Mouse (Mus musculus): Measurements from ENCODE around the gene Dock2. TPM values are rescaled to one million over a fixed set of nuclear protein-coding genes. Genes with fewer than 3 reads are reported as not detected.

The Dock2 gene
- total and polyA plus RNA-seq, 3 experiments = 79.6 to 151 (median 133) TPM

DNA sequence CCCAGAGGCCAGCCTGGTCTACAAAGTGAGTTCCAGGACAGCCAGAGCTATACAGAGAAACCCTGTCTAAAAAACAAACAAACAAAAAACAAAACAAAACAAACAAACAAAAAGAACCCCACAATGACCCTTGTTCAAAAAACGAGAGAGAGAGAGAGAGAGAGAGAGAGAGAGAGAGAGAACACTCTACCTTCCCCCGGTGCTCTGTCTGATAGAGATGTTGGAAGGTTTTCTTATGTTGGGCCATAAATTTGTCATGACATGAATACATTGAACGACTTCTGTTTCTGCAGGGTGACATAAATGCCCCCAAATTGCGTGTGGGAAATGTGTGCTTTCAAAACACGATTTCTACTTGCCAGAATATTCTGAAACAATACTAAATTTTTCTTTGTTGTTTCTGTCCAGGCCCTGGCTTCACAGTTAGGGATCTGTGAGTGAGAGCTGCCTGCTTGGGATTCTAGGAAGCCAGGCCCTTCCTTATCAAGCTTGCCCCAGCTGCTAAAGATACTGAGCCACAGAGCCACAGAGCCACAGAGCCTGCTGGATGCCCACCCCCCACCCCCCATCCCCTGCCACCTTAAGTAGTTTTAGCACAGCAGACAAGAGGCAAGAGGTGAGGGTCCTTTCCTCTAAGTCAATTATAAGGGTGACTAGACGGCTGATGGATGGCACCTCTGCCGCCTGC lies 451.2 kb downstream of the Dock2 start:
- dilution Hi-C loops (cut with MboI; ENCODE audit: extremely low pct_ligation_motif_present, extremely low pct_unique_long_range_greater_than_20kb, low sequenced_read_pairs) = no loop called here
- Histone ChIP-seq H3K27ac (ENCODE audit: insufficient read depth, low read depth) (no peak overlapping the region), H3K9ac (ENCODE audit: insufficient read depth, low read depth) (no peak overlapping the region), H3K4me2 (ENCODE audit: insufficient read depth, low read depth, poor library complexity, severe bottlenecking) (no peak overlapping the region), H3K4me1 (ENCODE audit: control insufficient read depth in 1 of 2, insufficient read depth in 2 of 2) (peaks cover 8 to 17% of the 10 kb centered on the region in 2 experiments; a peak in 2 of 4 replicates), H3K27me3 (replicated peaks) (no peaks in the 10 kb centered on the region), H3K79me2 (replicated peaks; ENCODE audit: control insufficient read depth, extremely low read depth, insufficient read depth, poor library complexity, severe bottlenecking) (no peaks in the 10 kb centered on the region), H3K9me3 (replicated peaks; ENCODE audit: low read length) (no peaks in the 10 kb centered on the region), H3K4me3 (replicated peaks in 1 of 3; ENCODE audit: low read depth in 2 of 3, low read length in 2 of 3, poor library complexity in 1 of 3) (no peak overlapping the region), H3K36me3 (replicated peaks in 1 of 2; ENCODE audit: control insufficient read depth in 1 of 2, insufficient read depth in 1 of 2, low read length in 1 of 2) (peaks cover 38 to 85% of the 10 kb centered on the region in 2 experiments)
- DNase-seq (ENCODE audit: extremely low read depth) = no peak
- TF ChIP-seq RAD21 (IDR thresholded peaks at IDR 0.05; ENCODE audit: low read depth, low read length) = no peak
- TF ChIP-seq ZMIZ1 (IDR thresholded peaks at IDR 0.05; ENCODE audit: low read depth, low read length) = no peak
- in situ Hi-C loops (cut with MboI; ENCODE audit: low pct_ligation_motif_present, low pct_unique_long_range_greater_than_20kb, low sequenced_read_pairs) = no loop called here

DNA sequence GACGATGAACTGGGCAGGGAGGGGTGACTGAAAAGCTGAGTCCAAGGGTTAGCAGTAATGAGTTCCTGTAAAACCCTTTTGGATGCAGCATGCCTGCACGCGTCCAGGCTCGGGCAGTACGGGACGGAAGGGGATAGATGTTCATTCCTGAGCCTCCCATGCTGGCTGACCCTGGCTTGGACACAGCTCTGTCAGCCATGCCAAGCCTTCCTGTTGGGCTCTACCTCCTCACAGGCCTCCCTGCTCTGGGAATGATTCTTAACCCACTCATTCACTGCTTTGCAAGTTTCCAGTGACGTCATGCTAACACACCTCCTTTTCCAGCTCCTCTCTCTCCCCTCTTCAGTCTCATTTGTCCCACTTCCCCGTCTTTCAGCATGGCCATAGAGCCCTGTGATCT lies 460.0 kb downstream of the Dock2 start:
- TF ChIP-seq ZMIZ1 (IDR thresholded peaks at IDR 0.05; ENCODE audit: low read depth, low read length) (no peak), RAD21 (IDR thresholded peaks at IDR 0.05; ENCODE audit: low read depth, low read length) (no peak), CHD1 (IDR thresholded peaks at IDR 0.05; ENCODE audit: low read depth, low read length) (no peak), NELFE (IDR thresholded peaks at IDR 0.05; ENCODE audit: low read depth, low read length) (no peak), ELF1 (IDR thresholded peaks at IDR 0.05; ENCODE audit: low read depth, low read length) (no peak), SMC3 (IDR thresholded peaks at IDR 0.05; ENCODE audit: low read depth, low read length) (no peak), MAZ (IDR thresholded peaks at IDR 0.05; ENCODE audit: low read depth, low read length) (no peak), MXI1 (IDR thresholded peaks at IDR 0.05; ENCODE audit: low read depth, low read length) (no peak), HCFC1 (IDR thresholded peaks at IDR 0.05; ENCODE audit: low read depth, low read length) (no peak), NRF1 (IDR thresholded peaks at IDR 0.05; ENCODE audit: low read depth, low read length) (no peak), JUND (conservative IDR thresholded peaks at IDR 0.05; ENCODE audit: low read depth, low read length) (no peak), RCOR1 (conservative IDR thresholded peaks at IDR 0.05; ENCODE audit: low read depth, low read length) (no peak), MYC (IDR thresholded peaks at IDR 0.05; ENCODE audit: low read depth, low read length) (no peak), CHD2 (IDR thresholded peaks at IDR 0.05; ENCODE audit: low read length) (no peak), MAFK (IDR thresholded peaks at IDR 0.05; ENCODE audit: insufficient replicate concordance, low read length) (no peak), ETS1 (conservative IDR thresholded peaks at IDR 0.05; ENCODE audit: low read depth, low read length) (no peak)
- H3K9ac ChIP-seq (ENCODE audit: insufficient read depth, low read depth) = no peak overlapping the region

More for the DNA sequence above, 460.0 kb downstream of the Dock2 start:
- H3K79me2 ChIP-seq (replicated peaks; ENCODE audit: control insufficient read depth, extremely low read depth, insufficient read depth, poor library complexity, severe bottlenecking) = no peaks in the 10 kb centered on the region
- peak; percentile 24 for DNase-seq (ENCODE audit: extremely low read depth)
- no peak overlapping the region for H3K27ac ChIP-seq (ENCODE audit: insufficient read depth, low read depth)
- no peaks in the 10 kb centered on the region for H3K27me3 ChIP-seq (replicated peaks)
- in situ Hi-C loops (cut with MboI; ENCODE audit: low pct_ligation_motif_present, low pct_unique_long_range_greater_than_20kb, low sequenced_read_pairs) = no loop called here
- no peak overlapping the region for H3K4me3 ChIP-seq (replicated peaks in 1 of 3; ENCODE audit: low read depth in 2 of 3, low read length in 2 of 3, poor library complexity in 1 of 3)
- dilution Hi-C loops (cut with MboI; ENCODE audit: extremely low pct_ligation_motif_present, extremely low pct_unique_long_range_greater_than_20kb, low sequenced_read_pairs) = no loop called here
- peaks cover 10 to 51% of the 10 kb centered on the region in 2 experiments; a peak in 3 of 4 replicates for H3K4me1 ChIP-seq (ENCODE audit: control insufficient read depth in 1 of 2, insufficient read depth in 2 of 2)
- no peaks in the 10 kb centered on the region for H3K9me3 ChIP-seq (replicated peaks; ENCODE audit: low read length)
- no peak overlapping the region for H3K4me2 ChIP-seq (ENCODE audit: insufficient read depth, low read depth, poor library complexity, severe bottlenecking)
- H3K36me3 ChIP-seq (replicated peaks in 1 of 2; ENCODE audit: control insufficient read depth in 1 of 2, insufficient read depth in 1 of 2, low read length in 1 of 2) = peaks cover 44 to 86% of the 10 kb centered on the region in 2 experiments
